Comparison of ENCODE assay signal across 21 mouse cellular contexts in genomic region chr7:78669407-78669806, GRCm38 (mm10).
DNase-seq lines count a peak whose midpoint lies in the region; TF ChIP-seq lines count a peak whose summit lies in the region.
"Had no signal": no experiment of that assay in that cellular context is flagged by ENCODE, and none has a peak within 500 bp of the region (broad histone marks: within the 10 kb centered on the region; RNA-seq: fewer than 3 reads in every experiment).

No protein-coding gene starts in this region.

- 0 out of 2 replicates have a peak overlapping the region, but pooled peaks have one; percentile 14 for H3K27ac ChIP-seq in layer of hippocampus, adult 2 months
- H3K27ac ChIP-seq: embryonic facial prominence, embryonic 12.5 days; forebrain, embryonic 12.5 days; heart, adult 2 months; hindbrain, embryonic 12.5 days; limb, embryonic 15.5 days; liver, embryonic 14.5 days; midbrain, embryonic 12.5 days; neural tube, embryonic 15.5 days had no signal

- TF ChIP-seq CTCF in layer of hippocampus, adult 2 months (conservative IDR thresholded peaks at IDR 0.05): no peak

- no peak overlapping the region for H3K4me3 ChIP-seq in layer of hippocampus, adult 2 months
- H3K4me3 ChIP-seq: embryonic facial prominence, embryonic 12.5 days; erythroblast, embryonic 14.5 days; forebrain, embryonic 12.5 days; heart, adult 2 months; hindbrain, embryonic 12.5 days; limb, embryonic 15.5 days; midbrain, embryonic 12.5 days; neural tube, embryonic 15.5 days had no signal

- DNase-seq in layer of hippocampus, adult 2 months (ENCODE audit: low spot score in 2 of 2): peak in 1 of 2 experiments; percentile 29
- DNase-seq in layer of hippocampus, adult 9-10 months (ENCODE audit: low spot score): no peak
- peak; percentile 54 for DNase-seq in right cerebral cortex, adult 18-20 months
- DNase-seq in right cerebral cortex, postnatal 10 days (ENCODE audit: low spot score in 2 of 2): no peak
- peak; percentile 23 to 38 for DNase-seq in left cerebral cortex, postnatal 36 days (ENCODE audit: low spot score in 2 of 2)
- peak; percentile 36 for DNase-seq in telencephalon, adult 2 months (ENCODE audit: low read depth, low spot score)
- no peak for DNase-seq in kidney, postnatal 14 days
- DNase-seq: adrenal gland, postnatal 10 days; cerebellum, adult 2 months; gastrocnemius, postnatal 25 days; heart, adult 2 months; kidney, postnatal 36 days; lung, embryonic 14.5 days had no signal

- intact Hi-C loops in left cerebral cortex, postnatal 36 days (cut with DNase I): loop anchor here (2.0 to 5.0 kb wide), 4 partner anchors 21 to 98 kb away; no protein-coding TSS in a partner anchor

Comparison
In these comparisons a context has a peak if more than half of its experiments do, and no peak if none do; other contexts are left out.
1. DNase-seq: peak in right cerebral cortex, adult 18-20 months (single experiment), left cerebral cortex, postnatal 36 days (2 of 2) and telencephalon, adult 2 months (single experiment); none in layer of hippocampus, adult 9-10 months (single experiment), right cerebral cortex, postnatal 10 days (0 of 2) and kidney, postnatal 14 days (single experiment).